Mouse (Mus musculus) bone marrow, adult 2 months (tissue): Measurements from ENCODE around the gene Gata3. TPM values are rescaled to one million over a fixed set of nuclear protein-coding genes. Genes with fewer than 3 reads are reported as not detected.

ENCODE experiments used
- H3K27ac ChIP-seq: fragments of 200-500 bp; 2 replicates; pipeline ENCODE4 v1.5.1; 2012; ENCODE audit warnings: low read depth, mild to moderate bottlenecking, control low read depth, inconsistent platforms, low read length; ENCODE audit not compliant: control insufficient read depth, poor library complexity, insufficient read depth
- H3K4me1 ChIP-seq: fragments of 200-500 bp; 2 replicates; pipeline ENCODE4 v1.6.1; 2011; ENCODE audit warnings: low read length; ENCODE audit not compliant: control insufficient read depth, insufficient read depth
- H3K4me3 ChIP-seq: fragments of 200-500 bp; replicated peaks from 2 replicates; pipeline ENCODE3; 2011; ENCODE audit warnings: mild to moderate bottlenecking, low read depth, low read length, control low read depth; ENCODE audit not compliant: control insufficient read depth
- CTCF ChIP-seq: fragments of 200-500 bp; IDR thresholded peaks from 2 replicates; pipeline ENCODE4 v1.5.1; 2011; ENCODE audit warnings: low read length, control low read depth; ENCODE audit not compliant: control insufficient read depth, insufficient read depth
- POLR2A ChIP-seq: fragments of 200-500 bp; IDR thresholded peaks from 2 replicates; pipeline ENCODE4 v1.6.1; 2011; ENCODE audit warnings: low read depth, mild to moderate bottlenecking, control low read depth, low read length, borderline replicate concordance; ENCODE audit not compliant: control insufficient read depth
- WGBS: fragments of 180-500 bp; shearing (Covaris S2); methylation state at CpG from one replicate; pipeline ENCODE4 v1.1.7; 2018; 5-methylcytosine and 5-hydroxymethylcytosine counted together
- polyA plus RNA-seq: library from polyadenylated mRNA; stranded (reverse); fragments of >200 nt; gene quantifications from 2 replicates; pipeline ENCODE4 v1.2.4, GENCODE M21; 2011; ENCODE audit warnings: low replicate concordance; ENCODE audit not compliant: missing spikeins, insufficient read depth, insufficient read length

The Gata3 gene
- polyA plus RNA-seq, 1 experiment, result 6.1 TPM

DNA sequence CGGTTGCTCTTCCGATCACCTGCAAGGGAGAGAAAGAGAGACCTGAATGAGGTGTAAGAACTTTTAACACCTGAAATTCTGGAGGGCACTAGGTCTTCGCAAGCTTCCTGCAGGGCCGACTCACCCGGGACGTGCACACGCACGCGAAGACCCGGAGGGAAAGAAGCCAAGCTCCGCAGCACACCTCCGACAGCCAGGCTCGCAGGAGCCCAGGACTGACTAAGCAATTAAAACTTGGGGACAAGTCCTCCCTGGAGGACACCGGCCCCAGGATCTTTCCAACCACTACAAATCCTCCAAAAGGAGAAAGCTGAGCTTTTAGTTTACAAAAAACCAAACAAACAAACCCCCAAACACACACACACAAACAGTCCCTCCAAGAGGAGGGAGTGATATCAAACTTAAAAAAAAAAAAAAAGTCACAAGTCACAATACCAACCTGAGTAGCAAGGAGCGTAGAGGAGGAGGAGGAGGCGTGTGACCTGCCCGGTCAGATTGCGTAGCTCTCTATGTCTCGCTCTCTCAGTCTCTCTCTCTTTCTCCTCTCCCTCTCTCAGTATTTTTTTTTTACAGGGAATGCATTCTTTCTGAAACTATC, 11.8 kb downstream of the Gata3 start:
- H3K4me3 ChIP-seq, result peak overlapping the region; percentile 47
- WGBS, result under 1% methylated on average over 19 of the region's 19 CpGs
- H3K4me1 ChIP-seq, result no peaks in the 10 kb centered on the region; the same call in 1 of the 2 replicates
- no peak overlapping the region for H3K27ac ChIP-seq
- TF ChIP-seq POLR2A, result no peak
- no peak for TF ChIP-seq CTCF

DNA sequence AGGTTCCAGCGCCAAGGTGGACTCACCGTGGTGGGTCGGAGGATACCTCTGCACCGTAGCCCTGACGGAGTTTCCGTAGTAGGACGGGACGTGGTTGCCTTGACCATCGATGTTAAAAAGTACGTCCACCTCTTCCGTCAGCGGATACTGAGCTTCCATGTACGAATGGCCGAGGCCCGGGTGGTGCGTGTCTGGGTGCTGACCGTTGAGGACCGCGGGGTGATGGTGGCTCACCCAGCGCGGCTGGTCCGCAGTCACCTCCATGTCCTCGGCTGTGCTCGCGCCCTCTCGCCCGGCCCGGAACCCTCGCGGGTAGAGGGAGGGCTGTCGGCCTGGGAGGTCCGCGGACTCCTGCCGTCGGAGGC, 12.5 kb downstream of the Gata3 start:
- peak overlapping the region; percentile 24; the same call in 1 of the 2 replicates for H3K27ac ChIP-seq
- no peak for TF ChIP-seq CTCF
- TF ChIP-seq POLR2A, result no peak
- under 1% methylated on average over 35 of the region's 35 CpGs for WGBS
- no peaks in the 10 kb centered on the region; the same call in 1 of the 2 replicates for H3K4me1 ChIP-seq
- peak overlapping the region; percentile 51 for H3K4me3 ChIP-seq

DNA sequence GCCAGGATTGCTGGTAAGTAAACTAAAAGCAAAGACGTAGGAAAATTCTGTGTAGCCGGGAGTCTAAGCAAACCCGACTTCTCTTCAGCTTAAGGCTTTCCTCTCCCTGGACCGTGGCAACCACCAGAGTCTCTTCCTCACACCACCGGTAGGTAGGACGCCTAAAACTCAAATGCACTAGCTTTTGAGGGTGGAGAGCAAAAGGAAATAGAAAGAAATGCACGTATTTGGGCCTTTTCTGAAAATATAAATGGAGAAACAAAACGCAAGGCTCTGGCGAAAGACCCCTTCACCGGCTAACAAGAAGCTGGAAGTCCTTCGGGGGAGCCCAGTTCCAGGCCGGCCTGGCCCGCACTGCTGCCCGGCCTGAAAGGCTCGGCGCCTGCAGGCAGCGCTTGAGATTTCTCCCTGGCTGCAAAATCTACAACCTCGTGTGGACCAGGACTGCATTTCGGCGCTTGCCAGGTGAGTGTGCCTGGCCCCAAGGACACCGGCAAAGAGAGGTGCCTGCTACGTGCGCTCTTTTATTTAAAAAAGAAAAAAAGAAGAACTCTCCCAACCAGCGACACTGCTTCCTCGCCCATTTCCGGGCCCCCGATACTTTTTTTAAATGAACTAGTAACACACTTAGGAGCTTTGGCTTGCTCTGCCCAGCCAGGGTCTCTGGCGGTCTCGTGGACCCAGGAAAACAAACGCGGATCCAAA, 13.1 kb downstream of the Gata3 start:
- peak overlapping the region; percentile 51 for H3K4me3 ChIP-seq
- TF ChIP-seq CTCF (no peak), POLR2A (no peak)
- H3K27ac ChIP-seq, result no peak overlapping the region
- 4% methylated on average over 31 of the region's 31 CpGs for WGBS
- H3K4me1 ChIP-seq, result no peaks in the 10 kb centered on the region; the same call in 1 of the 2 replicates

DNA sequence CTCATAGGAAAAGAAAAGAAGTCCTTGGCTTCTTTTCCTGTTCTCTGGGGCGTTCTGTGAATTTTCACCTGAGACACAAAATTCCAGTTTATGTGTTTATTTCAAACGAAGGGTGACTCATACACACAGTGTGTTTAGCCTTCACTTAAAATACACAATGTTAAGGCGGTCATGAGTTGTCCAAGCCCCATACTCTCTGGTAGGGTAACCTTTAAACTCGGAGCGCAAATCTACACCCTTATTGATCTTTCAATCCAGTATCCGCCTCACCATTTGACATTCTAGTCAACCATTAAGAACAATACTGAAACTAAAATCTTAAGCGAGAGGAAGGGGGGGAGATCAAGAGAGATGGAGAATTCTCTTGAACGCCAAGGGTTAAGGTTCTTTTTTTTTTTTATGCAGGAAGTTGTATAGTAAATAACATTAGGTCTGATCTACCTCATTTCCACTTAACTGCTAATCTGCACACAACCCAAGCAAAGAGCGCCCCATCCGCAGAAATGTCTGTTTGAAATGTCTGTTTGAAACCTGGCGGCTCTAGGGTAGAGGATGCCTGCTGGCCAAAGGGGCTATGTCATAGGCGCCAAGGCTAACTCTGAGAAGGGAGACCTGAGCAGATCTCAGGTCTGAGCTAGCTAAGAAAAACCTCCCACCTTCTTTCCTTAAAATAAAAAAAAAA, 14.0 kb downstream of the Gata3 start:
- Histone ChIP-seq H3K4me3 (no peak overlapping the region), H3K4me1 (no peaks in the 10 kb centered on the region; the same call in 1 of the 2 replicates), H3K27ac (no peak overlapping the region)
- no peak for TF ChIP-seq POLR2A
- no peak for TF ChIP-seq CTCF
- WGBS, result 71% methylated on average over 12 of the region's 12 CpGs

DNA sequence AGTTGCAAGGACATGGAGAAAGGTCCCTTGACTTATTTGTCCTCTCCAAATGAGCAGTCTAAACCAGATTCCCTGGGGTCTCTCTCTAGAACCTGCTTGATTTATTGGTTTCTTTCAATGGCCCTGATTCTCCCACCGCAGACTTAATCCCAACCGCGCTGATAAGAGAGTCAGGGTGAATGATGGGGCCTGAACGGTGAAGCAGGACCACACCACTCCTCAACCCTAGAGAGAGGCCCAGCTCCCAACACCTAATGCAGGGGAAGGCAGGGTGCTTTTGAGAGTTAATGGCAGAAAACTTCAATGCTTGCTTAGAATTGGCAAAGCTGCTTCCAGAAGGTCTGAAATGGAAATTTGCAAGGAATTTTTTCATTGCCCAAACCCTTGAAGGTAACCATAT, 14.6 kb downstream of the Gata3 start:
- Histone ChIP-seq H3K4me1 (no peaks in the 10 kb centered on the region; the same call in 1 of the 2 replicates), H3K4me3 (no peak overlapping the region), H3K27ac (no peak overlapping the region)
- no peak for TF ChIP-seq POLR2A
- TF ChIP-seq CTCF, result no peak
- WGBS, result 83% methylated on average over 4 of the region's 4 CpGs

DNA sequence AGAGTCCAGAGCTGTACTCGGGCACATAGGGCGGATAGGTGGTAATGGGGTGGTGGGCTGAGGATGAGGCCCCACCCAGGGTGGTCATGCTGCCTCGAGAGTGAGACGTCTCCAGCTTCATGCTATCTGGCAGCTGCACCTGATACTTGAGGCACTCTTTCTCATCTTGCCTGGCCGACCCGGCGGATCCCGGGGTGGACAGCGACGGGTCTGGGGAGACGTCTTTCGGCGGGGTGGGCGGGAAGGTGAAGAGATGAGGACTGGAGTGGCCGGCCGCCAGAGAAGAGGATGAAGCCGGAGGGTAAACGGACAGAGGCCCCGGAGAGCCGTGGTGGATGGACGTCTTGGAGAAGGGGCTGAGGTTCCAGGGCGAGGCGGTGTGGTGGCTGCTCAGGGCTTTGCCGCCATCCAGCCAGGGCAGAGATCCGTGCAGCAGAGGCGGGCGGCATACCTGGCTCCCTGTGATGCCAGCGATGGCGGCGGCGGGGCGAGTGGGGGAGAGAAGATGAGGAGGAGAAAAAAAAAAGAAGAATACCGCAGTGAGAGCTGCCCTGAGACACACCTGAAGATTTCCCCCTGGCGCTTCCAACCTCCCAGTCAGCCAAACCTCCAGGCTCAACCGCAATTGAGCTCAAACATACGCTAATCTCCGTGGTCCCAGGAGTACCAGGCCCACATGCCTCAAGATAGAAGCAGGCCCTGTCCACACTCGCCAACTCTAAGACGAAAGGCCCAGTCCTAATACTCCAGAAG, 15.2 kb downstream of the Gata3 start:
- TF ChIP-seq CTCF (no peak), POLR2A (no peak)
- WGBS, result 86% methylated on average over 39 of the region's 39 CpGs
- Histone ChIP-seq H3K4me1 (no peaks in the 10 kb centered on the region; the same call in 1 of the 2 replicates), H3K27ac (no peak overlapping the region), H3K4me3 (no peak overlapping the region)

DNA sequence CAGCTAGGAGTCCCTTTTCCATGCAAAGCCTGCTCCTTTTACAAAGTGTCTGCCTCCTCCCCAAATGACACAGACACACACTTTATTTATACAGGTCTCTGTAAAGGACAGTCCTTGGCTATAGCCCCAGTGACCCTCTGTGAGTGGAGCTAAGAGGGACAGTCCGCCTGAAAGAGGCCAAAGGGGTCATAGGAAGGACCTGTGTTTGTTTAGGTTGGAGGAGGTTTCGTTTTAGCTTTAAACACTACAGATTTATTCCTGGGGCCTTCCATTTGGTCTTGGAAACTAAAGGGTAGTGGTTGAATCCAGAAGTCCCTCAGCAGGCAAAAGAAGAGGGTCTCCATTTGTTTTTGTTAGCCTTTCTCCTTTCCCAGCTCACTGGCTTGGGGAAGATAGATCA, 16.1 kb downstream of the Gata3 start:
- WGBS, result 68% methylated on average over 2 of the region's 2 CpGs
- Histone ChIP-seq H3K27ac (no peak overlapping the region), H3K4me3 (no peak overlapping the region), H3K4me1 (no peaks in the 10 kb centered on the region; the same call in 1 of the 2 replicates)
- TF ChIP-seq CTCF (no peak), POLR2A (no peak)
